Mouse (Mus musculus) spleen, adult 2 months (tissue): ENCODE data around the gene Zfp422.

Experiments used
- CTCF ChIP-seq: fragments of 200-500 bp; IDR thresholded peaks from 2 replicates; pipeline ENCODE4 v1.5.1; 2011; ENCODE audit warnings: mild to moderate bottlenecking, inconsistent platforms; ENCODE audit not compliant: insufficient read depth, insufficient read length, insufficient replicate concordance; ENCODE audit errors: extremely low read depth
- POLR2A ChIP-seq: fragments of 200-500 bp; IDR thresholded peaks from 2 replicates; pipeline ENCODE4 v1.6.1; 2011; ENCODE audit warnings: low read depth, low read length, inconsistent platforms

DNA sequence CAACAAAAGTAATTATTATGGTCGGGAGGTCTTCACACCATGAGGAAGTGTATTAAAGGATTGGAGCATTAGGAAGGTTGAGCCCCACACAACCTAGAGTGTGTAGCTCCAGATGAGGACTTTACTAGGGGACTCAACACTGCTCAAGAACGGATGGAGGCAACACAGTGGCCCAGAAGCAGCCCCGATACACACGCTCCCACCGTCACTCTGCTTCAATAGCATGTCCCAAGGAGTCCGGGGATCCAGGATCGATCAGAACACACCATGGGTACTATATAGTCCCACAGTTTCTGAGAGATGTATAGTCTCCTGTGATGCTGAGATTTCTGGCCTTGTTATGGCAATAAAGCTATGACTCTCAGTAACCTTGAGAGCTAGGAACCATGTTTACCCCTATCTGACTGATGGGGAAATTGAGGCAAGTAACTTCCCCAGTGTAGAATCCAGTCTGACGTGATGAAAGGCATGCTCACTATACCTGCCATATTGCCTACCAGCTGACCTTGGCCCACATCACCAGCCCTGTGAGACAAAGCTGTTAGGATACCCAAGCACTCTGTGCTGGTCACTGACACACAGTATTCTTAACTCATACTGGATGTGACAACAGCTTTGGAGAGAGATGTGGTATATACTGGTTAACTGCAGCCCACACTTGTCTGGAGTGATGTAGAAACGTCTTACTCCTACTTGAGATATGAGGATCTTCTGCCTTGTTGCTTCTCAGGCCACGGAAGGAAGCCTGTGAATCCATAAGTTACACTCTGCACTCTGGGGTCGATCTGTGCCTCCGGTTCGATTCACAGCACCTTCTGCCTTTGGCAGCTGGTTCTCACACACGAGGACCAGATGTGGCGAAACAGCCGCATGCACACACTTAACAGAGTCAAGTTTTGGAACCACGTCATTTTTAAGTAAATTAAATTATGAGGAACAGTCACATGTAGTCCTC, 5.2 kb upstream of the Zfp422 start:
- no peak for TF ChIP-seq POLR2A
- TF ChIP-seq CTCF, result no peak
